Mouse (Mus musculus): ENCODE data around the gene Gm49388. TPM values are rescaled to one million over a fixed set of nuclear protein-coding genes. Genes with fewer than 3 reads are reported as not detected.

Gene Gm49388
- total RNA-seq, 2 experiments from 2014 or later: 5.5 to 5.6 TPM

DNA sequence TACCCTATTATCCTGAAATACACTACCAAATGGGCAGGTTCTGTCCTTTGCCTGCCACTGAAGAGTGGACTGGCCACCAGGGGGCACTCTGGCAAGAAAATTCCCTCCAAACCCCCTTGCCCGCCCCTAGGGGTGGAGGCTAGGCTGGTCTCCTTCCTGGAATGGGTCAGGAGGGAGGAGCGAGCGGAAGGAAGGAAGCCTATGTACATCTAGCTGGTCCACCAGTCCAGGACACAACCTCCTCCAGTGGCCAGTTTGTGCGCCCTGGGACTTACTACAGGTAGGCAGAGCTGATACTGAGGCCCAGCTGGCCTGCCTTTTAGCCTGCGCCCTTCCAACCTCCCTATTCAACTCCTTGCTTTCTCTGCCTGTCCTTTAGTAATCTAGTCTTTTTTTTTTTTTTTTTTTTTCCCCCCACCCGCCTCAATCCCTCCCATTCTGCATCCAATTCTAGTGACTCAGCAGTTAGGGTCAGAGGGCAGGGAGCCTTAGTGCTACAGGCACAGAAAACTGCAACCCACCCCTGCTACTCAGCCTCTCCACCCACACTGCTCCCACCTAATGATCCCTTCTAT is 15.1 kb downstream of the Gm49388 start, which contains the start of gene Hsd3b7:
Hsd3b7 (plus strand) TSS at position 170 of the 575 bp plus-strand sequence.
- peak; percentile 84 to 89 for DNase-seq (ENCODE audit: low spot score in 2 of 2)

DNA sequence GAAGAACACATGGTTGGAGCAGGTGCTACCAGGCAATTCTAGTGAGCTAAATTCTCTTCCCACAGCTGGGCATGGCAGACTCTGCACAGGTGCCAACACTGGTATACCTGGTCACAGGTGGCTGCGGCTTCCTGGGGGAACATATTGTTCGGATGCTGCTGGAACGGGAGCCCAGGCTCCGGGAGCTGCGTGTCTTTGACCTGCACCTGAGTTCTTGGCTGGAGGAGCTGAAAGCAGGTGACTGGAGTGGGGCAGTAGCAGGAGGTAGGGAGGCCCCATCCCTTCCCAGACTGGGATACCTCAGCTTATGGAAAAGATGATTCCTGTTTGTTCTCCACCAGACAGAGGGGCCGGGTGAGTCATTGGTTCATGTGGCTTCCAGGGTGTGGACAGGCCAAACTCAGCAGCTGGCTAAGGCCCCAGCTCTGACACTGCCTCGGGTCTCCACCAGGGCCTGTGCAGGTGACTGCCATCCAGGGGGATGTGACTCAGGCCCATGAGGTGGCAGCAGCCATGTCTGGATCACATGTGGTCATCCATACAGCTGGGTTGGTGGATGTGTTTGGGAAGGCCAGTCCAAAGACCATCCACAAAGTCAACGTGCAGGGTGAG is 15.7 kb downstream of the Gm49388 start:
- no peak for DNase-seq (ENCODE audit: low spot score in 2 of 2)

DNA sequence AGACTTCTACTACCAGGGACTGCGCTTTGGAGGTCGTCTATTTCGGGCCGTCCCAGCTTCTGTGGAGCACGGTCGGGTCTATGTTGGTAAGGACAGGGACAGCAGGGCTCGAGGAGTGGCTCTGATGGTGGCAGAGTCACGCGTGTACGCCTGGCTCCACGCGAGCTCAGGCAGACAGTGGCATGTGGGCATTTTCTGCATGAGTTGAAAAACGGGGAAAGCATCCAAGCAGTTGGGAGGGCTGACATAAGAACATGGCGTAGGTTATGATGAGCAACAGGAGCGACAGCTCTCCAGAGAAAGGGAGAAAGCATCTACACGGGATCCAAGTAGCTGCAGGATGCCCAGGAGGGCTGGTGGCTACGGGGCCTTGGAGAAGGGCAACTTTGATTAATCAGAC is 16.9 kb downstream of the Gm49388 start:
- DNase-seq (ENCODE audit: low spot score in 2 of 2): no peak

DNA sequence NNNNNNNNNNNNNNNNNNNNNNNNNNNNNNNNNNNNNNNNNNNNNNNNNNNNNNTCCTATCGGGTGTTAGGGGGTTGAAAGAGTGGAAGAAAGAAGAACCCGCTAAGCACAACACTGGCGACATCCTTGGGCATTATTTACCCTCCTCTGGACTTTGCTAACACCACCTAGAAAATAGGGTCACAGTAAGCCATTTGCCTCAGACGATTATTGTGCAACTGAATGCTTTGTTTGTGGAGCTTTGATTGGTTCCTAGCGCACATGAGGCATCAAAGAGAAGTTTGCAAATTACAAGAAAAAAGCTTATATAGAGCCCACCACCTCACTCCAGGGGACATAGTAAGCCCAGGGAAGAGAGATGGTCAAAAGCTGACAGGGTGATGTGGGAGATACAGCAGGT is 23.4 kb downstream of the Gm49388 start:
- DNase-seq (ENCODE audit: low spot score in 2 of 2): no peak

DNA sequence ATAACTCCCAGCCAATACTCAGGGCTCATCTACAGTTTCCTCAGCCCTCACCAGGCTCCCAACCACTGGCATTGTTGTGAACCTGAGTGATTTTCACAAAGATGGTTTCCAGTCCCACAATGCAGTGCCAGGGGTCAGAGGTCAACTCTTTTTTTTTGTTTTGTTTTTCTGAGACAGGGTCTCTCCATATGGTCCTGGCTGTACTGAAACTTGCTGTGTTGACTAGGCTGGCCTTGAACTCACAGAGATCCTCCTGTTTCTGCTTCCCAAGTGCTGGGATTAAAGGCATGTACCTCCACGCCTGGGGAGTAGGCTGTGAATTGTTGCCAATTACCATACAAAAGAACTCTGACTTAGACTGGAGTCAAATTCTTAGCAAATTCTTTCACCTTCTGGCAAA is 24.4 kb downstream of the Gm49388 start:
- no peak for DNase-seq (ENCODE audit: low spot score in 2 of 2)

DNA sequence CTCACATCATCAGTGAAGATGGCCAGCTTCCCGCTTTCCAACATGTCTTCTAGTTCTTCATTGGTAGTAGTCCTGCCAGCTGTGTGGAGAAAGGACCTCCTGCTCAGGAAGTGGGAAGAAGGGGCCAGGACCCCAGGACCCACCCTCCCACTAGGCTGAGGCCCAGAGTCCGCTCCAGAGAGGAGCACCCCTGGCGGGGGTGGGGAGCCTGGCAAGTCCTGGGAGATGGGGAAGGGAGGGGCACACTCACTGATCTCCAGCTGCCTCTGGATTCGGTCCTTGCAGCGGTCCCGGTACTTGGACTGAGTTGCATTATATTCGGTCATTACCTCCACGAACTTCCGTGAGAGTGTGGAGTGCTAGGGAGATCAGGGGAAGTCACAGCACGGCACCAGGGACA is 25.2 kb downstream of the Gm49388 start:
- DNase-seq (ENCODE audit: low spot score in 2 of 2): no peak

DNA sequence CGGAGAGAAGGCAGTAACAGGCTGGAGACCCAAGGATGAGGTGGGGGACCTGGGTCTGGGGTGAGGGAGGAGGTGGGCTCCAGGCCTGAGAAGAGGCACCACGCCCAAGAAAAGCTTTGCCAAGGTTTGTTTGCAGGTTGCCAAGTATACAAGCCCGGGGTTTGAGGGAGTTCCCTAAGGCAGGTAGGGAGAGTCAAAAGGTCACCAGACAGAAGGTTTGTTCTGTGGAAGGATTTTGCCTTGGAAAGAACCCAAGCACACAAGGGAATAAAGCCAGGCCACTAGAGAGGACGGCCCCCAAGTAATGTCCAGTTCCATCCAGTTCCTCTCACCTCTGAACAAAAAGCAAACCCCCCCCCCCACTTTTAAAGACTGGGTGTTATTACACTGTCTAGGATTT is 25.8 kb downstream of the Gm49388 start:
- no peak for DNase-seq (ENCODE audit: low spot score in 2 of 2)

DNA sequence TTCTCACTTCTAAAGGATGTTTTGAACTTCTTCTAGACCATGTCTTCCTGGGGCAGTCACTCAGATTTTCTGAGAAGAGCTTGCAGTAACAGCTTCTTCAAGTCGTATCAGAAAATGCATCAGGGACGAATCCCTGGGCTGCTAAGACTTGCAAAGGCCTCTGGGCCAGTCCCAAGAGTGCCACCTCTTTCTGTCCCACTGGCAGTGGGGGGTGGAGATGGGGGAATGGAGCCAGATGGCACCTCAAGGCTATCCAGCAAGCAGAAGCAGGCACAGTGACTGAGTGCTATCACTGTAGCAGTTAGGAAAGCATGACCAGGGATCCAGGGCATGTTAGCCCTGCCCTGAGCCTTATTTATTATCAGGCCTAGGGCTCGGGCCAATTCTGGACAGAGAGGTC is 26.9 kb downstream of the Gm49388 start:
- DNase-seq (ENCODE audit: low spot score in 2 of 2): no peak

DNA sequence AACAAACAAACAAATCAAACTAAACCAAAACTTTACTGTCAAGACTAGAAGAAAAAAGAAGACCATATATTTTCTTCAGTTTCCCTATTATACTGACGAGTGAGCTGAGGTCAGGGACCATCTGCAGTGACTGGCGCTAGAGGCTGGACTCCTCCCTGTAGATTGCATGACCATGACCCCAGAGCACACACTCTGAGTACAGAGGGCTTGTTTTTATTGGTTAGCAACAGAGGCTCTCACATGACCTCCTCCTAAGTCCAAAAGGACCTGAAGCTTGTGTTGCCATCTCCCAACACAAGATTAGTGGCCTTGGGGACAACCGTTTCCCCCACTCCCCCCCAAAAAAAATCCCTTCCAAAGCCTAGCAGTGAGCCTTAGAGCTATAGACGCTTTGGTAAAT is 28.4 kb downstream of the Gm49388 start:
- DNase-seq (ENCODE audit: low spot score in 2 of 2): no peak

DNA sequence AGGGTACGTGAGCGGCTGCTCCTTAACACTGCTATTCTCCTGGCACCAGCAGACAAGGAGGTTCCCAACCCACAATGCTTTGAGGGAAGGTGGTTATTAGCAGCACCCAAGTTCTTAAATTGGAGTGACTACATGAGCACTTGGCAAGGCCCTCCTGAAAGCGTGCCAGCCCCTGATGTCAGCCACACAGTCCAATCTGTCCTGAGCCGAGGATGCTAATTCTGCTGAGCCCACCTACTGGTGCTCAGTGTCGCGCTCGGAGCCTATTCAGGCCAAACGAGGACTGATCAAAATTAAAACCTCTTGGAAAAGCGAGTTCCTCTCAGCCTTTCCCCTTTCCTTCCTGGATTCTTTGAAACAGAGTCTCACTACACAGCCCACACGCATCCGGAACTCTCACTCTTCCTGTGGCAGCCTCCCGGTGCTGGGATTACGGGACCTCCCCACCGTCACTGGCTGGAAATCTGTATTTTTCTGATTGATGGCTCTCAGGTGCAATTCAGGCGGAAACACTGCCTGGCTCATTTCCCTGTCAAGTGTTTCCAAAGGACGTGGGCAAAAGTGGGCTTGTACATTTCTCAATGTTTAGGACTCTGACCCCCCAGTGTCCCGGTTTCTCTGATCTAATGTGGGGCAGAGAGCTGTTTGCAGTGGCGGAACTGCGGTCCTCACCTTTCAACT is 29.0 kb downstream of the Gm49388 start:
- peak; percentile 72 to 81 for DNase-seq (ENCODE audit: low spot score in 2 of 2)

DNA sequence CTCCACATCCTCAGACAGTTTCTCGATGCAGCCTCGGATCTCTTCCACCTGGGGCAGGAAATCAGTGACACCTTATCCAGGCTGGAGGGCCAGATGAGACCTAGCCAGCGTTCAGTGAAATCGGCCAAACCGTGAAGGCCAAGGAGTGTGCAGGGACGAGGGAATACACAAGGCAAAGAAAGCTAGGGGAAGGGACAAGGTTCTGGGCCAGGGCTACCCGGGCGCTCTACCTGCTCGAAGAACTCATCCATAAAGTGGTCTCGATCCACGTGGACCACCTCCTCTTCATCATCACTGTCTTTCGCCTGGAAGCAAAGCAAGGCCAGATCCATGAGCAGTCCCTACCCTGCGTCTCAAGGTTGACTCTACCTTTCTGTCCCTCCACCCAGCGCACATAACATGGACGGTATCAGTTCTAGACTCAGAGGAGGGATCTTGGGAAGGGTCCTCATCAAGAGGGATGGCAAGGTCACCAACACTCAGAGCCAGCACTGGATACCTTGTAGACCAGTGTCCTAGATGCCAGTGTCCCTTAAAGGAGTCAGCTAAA is 29.8 kb downstream of the Gm49388 start:
- DNase-seq (ENCODE audit: low spot score in 2 of 2): no peak

DNA sequence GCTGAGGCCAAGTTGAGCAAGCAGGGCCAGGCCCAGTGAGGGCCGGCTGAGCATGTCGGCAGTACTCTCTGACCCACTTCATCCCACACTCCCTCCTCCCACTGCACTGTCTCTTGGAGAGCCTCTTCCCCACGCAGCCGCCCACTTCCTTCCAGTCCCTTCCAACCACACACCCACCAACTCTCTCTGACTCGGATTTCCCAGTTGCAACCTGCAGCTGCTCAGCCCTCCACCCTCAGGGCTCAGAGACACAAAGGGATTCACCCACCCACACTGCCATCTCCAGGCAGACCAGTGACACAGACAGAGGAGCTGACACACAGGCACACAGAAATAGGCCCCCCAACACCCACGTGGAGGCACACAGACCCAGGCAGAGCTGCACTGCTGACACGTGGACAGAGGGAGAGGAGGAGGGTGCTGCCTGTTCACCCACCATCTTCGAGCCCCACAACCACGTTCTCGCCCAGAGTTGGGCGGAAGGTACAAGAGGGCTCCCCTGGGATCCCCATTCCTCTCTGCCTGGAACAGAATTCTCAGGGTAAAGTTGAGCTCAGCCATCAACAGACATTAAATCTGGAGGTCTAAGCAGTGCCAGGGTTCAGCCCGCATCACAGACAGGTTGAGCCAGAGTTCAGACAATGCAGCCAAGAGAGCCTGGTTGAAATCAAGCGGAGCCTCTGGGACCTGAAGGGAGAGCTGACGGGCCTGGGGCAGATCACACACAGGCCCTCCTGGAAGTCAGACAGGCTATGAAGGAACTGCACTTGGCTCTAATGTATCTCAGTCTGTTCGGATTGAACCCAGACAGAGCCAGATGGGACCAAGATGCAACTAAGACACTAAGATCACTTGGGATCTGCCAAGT is 30.8 kb downstream of the Gm49388 start:
- peak; percentile 80 to 87 for DNase-seq (ENCODE audit: low spot score in 2 of 2)

DNA sequence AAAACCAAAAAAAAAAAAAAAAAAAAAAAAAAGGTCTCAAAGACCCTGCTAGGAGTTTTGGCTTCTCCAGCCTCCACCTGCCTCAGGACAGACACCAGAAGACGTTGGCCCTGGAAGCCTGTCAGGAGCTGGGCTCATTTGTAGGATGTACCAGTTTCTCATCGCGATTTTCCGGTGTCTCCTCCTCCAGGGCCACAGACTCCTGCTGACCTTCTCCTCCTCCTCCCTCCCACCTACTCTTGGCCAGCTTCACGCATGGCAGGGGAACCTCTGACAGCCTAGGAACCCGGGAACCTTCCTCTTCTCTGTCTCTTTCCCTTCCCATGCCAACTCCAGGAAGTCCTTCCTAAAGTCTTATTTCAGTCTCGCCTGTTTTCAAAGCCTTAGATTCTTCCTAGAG is 31.6 kb downstream of the Gm49388 start:
- DNase-seq (ENCODE audit: low spot score in 2 of 2): no peak

DNA sequence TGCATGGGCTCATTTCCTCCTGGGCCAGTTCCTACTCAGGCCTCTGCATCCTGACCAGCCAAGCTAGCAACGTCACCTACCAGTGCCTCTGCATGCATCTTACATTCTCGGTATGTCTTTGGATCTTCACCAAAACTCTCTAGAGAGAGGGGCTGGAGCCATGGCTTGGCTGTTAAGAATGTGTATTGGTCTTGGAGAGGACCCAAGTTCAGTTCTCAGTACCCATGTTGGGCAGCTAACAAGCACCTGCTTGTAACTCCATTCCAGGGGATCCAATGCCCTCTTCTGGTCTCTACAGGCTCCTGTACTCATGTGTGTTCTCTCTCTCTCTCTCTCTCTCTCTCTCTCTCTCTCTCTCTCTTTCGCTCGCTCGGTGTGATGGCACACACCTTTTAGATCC is 32.4 kb downstream of the Gm49388 start:
- no peak for DNase-seq (ENCODE audit: low spot score in 2 of 2)

DNA sequence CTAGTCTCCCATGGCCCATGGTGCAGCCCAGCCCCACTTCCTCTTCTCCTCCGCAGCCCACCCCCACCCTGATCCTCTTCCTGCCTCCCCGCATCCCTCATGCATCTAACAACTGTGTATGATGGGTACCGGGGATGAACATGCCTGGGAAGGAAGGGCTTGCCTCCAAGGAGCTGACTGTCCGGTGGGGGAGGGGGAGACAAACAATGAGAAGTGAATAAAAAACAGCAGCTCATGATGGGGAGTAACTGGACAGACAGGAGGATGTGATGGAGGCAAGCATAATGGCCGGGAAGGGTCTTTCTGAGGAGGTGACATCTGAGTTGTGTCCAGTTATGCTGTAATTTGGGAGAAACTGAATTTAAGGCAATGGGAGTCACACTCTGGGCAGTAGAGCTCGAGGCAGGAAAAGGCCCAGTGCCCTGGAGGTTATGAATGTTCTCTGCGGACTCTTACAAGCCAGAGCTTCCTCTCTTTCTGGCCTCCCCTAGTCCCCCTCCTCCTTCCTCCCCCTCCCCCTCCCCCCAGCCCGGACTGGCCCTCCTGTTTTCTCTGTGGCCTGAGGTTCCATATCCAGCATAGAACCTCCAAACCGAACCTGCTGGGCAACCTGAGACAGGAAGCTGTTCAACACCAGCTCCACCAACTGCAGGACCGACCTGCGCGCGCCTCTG is 35.6 kb downstream of the Gm49388 start:
- no peak for DNase-seq (ENCODE audit: low spot score in 2 of 2)

DNA sequence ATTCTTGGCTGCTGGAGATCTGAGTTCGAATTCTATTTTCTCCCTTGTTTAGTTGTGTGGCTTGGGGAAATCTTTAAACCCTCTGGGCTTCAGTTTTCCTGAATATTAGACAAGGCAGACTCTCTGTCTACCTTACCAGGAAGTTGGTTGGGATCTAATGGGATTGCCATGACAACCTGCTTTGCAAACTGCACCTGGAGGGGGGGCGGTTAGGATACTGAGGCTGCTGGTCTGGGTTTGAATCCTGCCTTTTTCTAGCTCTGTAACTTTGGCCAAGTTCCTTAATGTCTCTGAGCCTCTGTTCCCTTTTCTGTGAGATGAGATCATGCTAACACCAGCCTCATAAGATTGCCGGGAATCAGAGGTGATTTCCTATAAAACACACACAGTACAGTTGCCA is 37.1 kb downstream of the Gm49388 start:
- no peak for DNase-seq (ENCODE audit: low spot score in 2 of 2)

DNA sequence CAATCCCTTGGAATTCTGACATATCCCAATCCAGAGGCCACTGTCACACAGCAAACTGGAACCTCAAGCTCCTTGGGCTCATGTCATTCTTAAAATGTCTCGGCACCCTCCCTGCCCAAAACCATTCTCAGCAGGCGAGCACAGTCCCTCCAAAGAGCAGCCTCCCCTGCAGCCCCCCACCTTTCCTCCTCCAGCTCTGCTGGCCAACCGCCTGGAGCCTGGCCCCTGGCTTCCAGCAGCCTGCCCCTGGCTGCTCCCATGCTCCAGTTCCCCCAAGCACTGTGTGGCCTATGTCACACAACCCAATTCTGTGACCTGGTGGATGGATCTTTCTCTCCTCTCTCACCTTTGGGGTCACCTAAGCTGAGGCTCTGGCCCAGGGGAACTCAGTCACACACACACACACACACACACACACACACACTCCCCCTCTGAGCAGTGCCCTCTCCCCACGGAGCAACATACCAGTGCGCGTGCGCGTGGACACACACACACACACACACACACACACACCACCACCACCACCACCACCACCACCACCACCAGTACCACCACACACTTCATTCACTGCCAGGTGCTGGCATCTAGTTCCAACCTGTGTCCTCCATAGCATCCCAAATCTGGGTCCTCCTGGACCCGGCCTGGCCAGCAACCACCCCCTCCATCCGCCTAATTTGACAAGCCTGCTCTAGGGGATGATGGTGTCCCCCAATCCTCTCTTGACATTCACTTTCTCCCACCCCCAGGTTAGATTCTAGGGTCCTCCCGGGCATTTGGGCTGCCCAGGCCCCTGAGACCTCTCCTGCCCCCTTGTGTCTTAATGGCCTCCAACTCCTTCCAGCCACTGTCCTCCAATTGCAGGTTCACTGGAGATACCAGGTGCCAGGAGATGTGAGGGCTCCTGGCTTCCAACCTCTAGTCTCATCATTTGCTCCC is 38.1 kb downstream of the Gm49388 start:
- DNase-seq (ENCODE audit: low spot score in 2 of 2): peak in 1 of 2 experiments; percentile 54

DNA sequence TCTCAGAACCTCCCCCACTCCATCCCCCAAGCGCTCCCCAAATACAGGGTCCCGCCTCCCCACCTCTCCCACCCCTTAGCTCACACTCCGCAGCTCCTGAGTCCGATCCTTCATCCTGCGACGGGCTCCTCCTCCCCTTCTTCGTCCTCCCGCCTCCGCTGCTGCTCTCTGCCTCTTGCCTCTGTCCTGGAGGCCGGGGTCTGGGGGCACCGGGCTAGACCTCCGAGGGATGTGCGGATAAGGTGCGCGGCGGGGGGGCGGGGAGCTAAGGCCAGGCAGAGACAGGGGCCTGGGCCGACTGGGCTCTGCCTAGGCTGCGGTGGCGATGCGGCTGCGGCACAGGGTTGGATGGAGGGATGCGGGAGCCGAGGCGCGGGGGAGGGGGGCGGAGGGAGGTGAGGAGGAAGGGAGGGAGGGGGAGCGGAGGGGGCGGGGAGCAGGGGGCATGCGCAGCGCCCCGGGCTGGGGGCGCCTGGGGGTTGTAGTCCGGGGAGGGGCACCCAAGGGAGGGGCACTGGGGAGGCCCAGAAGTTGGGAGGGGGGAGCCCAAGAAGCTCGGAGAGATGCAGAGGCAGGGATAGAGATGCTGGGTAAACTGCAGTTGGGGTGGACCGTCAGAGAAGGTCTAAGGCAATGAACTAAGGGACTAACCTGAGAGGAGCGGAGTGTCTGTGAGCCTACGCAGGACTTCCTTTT is 38.9 kb downstream of the Gm49388 start, which contains the start of the genes Stx4a and Stx1b:
Stx4a (plus strand) TSS at position 119 of the 696 bp plus-strand sequence.
Stx1b (minus strand) TSS at position 374 of the 696 bp plus-strand sequence.
- DNase-seq (ENCODE audit: low spot score in 2 of 2): peak; percentile 68 to 79

DNA sequence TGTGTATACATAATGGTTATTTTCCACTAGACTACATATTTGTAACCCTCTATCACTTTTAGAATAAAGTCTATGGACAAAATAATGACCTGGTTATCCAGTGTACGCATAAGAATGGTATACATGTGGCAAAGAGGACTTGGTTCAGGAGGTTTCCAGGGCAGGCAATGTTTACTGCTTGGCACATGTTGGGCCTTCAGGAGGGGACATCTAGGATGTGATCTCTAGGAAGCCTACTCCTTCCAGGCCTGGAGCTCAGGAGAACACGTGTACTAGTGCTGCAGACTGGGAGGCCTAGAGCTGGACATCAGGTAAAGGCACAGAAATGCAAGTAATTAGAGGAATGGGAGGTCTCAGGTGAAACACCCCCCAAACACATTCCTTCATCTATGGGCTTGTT is 50.1 kb downstream of the Gm49388 start:
- DNase-seq (ENCODE audit: low spot score in 2 of 2): no peak
